Mouse (Mus musculus) intestine, embryonic 16.5 days (tissue): ENCODE measurements around the gene Cln5. TPM values are rescaled to one million over a fixed set of nuclear protein-coding genes. Genes with fewer than 3 reads are reported as not detected.

ENCODE experiments used
- ATAC-seq: fragments of 200-750 bp; cut with Nextera tagmentation; 2 replicates; pipeline ENCODE4 v1.8.0; 2017; ENCODE audit warnings: moderate TSS enrichment, moderate library complexity
- H3K27ac ChIP-seq: fragments of 300-500 bp; sonication (generic); 2 replicates; pipeline ENCODE4 v1.5.1; 2014; ENCODE audit warnings: mild to moderate bottlenecking, low read length
- H3K27me3 ChIP-seq: fragments of 300-500 bp; sonication (generic); replicated peaks from 2 replicates; pipeline ENCODE4 v1.6.1; 2014; ENCODE audit warnings: low read length, control low read depth, mixed read lengths; ENCODE audit not compliant: control insufficient read depth, insufficient read depth
- H3K36me3 ChIP-seq: fragments of 300-500 bp; sonication (generic); 2 replicates; pipeline ENCODE4 v1.6.1; 2014; ENCODE audit warnings: low read length, control low read depth; ENCODE audit not compliant: control insufficient read depth, insufficient read depth
- H3K4me1 ChIP-seq: fragments of 300-500 bp; sonication (generic); 2 replicates; pipeline ENCODE4 v1.6.1; 2014; ENCODE audit warnings: low read length, control low read depth, mixed read lengths; ENCODE audit not compliant: control insufficient read depth, insufficient read depth
- H3K4me2 ChIP-seq: fragments of 300-500 bp; sonication (generic); 2 replicates; pipeline ENCODE4 v1.6.1; 2014; ENCODE audit warnings: low read depth, low read length, control low read depth
- H3K4me3 ChIP-seq: fragments of 300-500 bp; sonication (generic); 2 replicates; pipeline ENCODE4 v1.5.1; 2014; ENCODE audit warnings: mild to moderate bottlenecking, low read length
- H3K9ac ChIP-seq: fragments of 300-500 bp; sonication (generic); 2 replicates; pipeline ENCODE4 v1.6.1; 2014; ENCODE audit warnings: low read depth, low read length
- H3K9me3 ChIP-seq: fragments of 300-500 bp; sonication (generic); 2 replicates; pipeline ENCODE4 v1.6.1; 2016; ENCODE audit warnings: low read length, control low read depth; ENCODE audit not compliant: control insufficient read depth
- WGBS: fragments of 180-500 bp; shearing (Covaris S2); extraction: QIAGEN DNeasy Blood & Tissue Kit; methylation state at CpG from one replicate; pipeline ENCODE4 v1.1.7; 2014; 5-methylcytosine and 5-hydroxymethylcytosine counted together
- polyA plus RNA-seq: library from polyadenylated mRNA; unstranded; fragments of >200 nt; fragmentation: Nextera tagmentation; extraction: Ambion mirVana; gene quantifications from 2 replicates; pipeline ENCODE4 v1.2.1, GENCODE M21; 2015

The Cln5 gene
- polyA plus RNA-seq, 1 experiment from 2014 or later: 28.3 TPM

GRCm38 (mm10) chr14:103056601-103057000, 13.4 kb upstream of the Cln5 start:
- WGBS: 89% methylated on average over 7 of the region's 7 CpGs
- H3K27me3 ChIP-seq: no peaks in the 10 kb centered on the region
- H3K9me3 ChIP-seq: no peaks in the 10 kb centered on the region
- no peak overlapping the region for H3K9ac ChIP-seq
- no peak for ATAC-seq
- no peak overlapping the region for H3K4me2 ChIP-seq
- no peaks in the 10 kb centered on the region for H3K4me1 ChIP-seq
- H3K27ac ChIP-seq: no peak overlapping the region
- no peak overlapping the region for H3K4me3 ChIP-seq
- no peaks in the 10 kb centered on the region for H3K36me3 ChIP-seq

GRCm38 (mm10) chr14:103058998-103059397, 11.0 kb upstream of the Cln5 start:
- 38% methylated on average over 1 of the region's 1 CpGs for WGBS
- Histone ChIP-seq H3K36me3 (no peaks in the 10 kb centered on the region), H3K27me3 (no peaks in the 10 kb centered on the region), H3K4me2 (no peak overlapping the region), H3K9me3 (no peaks in the 10 kb centered on the region), H3K27ac (no peak overlapping the region), H3K4me1 (no peaks in the 10 kb centered on the region), H3K4me3 (no peak overlapping the region), H3K9ac (no peak overlapping the region)
- ATAC-seq: no peak

- WGBS: 90% methylated on average over 10 of the region's 10 CpGs
Measured at GRCm38 (mm10) chr14:103059495-103059894, 10.5 kb upstream of the Cln5 start.

GRCm38 (mm10) chr14:103065294-103066167, 4.5 kb upstream of the Cln5 start:
- Histone ChIP-seq H3K4me2 (peak overlapping the region; percentile 24), H3K9me3 (no peaks in the 10 kb centered on the region), H3K9ac (0 out of 2 replicates have a peak overlapping the region, but pooled peaks have one; percentile 42), H3K4me1 (peaks cover 6% of the 10 kb centered on the region), H3K27me3 (no peaks in the 10 kb centered on the region), H3K36me3 (no peaks in the 10 kb centered on the region), H3K27ac (no peak overlapping the region), H3K4me3 (no peak overlapping the region)
- ATAC-seq: no peak
- WGBS: 15% methylated on average over 10 of the region's 10 CpGs

More at GRCm38 (mm10) chr14:103059495-103059894, 10.5 kb upstream of the Cln5 start:
- Histone ChIP-seq H3K27ac (no peak overlapping the region), H3K9ac (no peak overlapping the region), H3K27me3 (no peaks in the 10 kb centered on the region), H3K9me3 (no peaks in the 10 kb centered on the region), H3K4me1 (no peaks in the 10 kb centered on the region), H3K4me2 (no peak overlapping the region), H3K4me3 (no peak overlapping the region), H3K36me3 (no peaks in the 10 kb centered on the region)
- ATAC-seq: no peak

GRCm38 (mm10) chr14:103069465-103069863, 552 bp upstream of the Cln5 start:
- Histone ChIP-seq H3K4me2 (peak overlapping the region; percentile 95), H3K27ac (peak overlapping the region; percentile 84), H3K9me3 (no peaks in the 10 kb centered on the region), H3K36me3 (peaks cover 2% of the 10 kb centered on the region; the same call in 1 of the 2 replicates), H3K4me1 (peaks cover 10% of the 10 kb centered on the region), H3K27me3 (no peaks in the 10 kb centered on the region), H3K9ac (peak overlapping the region; percentile 83), H3K4me3 (peak overlapping the region; percentile 82)
- ATAC-seq: no peak
- WGBS: 18% methylated on average over 12 of the region's 12 CpGs

GRCm38 (mm10) chr14:103070790-103071189, 774 bp downstream of the Cln5 start:
- Histone ChIP-seq H3K9ac (peak overlapping the region; percentile 83), H3K4me3 (peak overlapping the region; percentile 82), H3K4me2 (peak overlapping the region; percentile 95), H3K9me3 (no peaks in the 10 kb centered on the region), H3K36me3 (peaks cover 11% of the 10 kb centered on the region; the same call in 1 of the 2 replicates), H3K27me3 (no peaks in the 10 kb centered on the region), H3K27ac (peak overlapping the region; percentile 84), H3K4me1 (peaks cover 7% of the 10 kb centered on the region; the same call in 1 of the 2 replicates)
- peak; percentile 6 for ATAC-seq
- WGBS: 2% methylated on average over 10 of the region's 10 CpGs

- 85% methylated on average over 12 of the region's 12 CpGs for WGBS
- no peak overlapping the region for H3K4me3 ChIP-seq
- ATAC-seq: no peak
- H3K27ac ChIP-seq: no peak overlapping the region
- no peaks in the 10 kb centered on the region for H3K27me3 ChIP-seq
- H3K4me2 ChIP-seq: no peak overlapping the region
- no peaks in the 10 kb centered on the region for H3K9me3 ChIP-seq
- peaks cover 11% of the 10 kb centered on the region; the same call in 1 of the 2 replicates for H3K36me3 ChIP-seq
- H3K4me1 ChIP-seq: peaks cover 7% of the 10 kb centered on the region; the same call in 1 of the 2 replicates
- H3K9ac ChIP-seq: no peak overlapping the region
Measured at GRCm38 (mm10) chr14:103071471-103071870, 1.5 kb downstream of the Cln5 start.

GRCm38 (mm10) chr14:103072731-103073130, 2.7 kb downstream of the Cln5 start:
- Histone ChIP-seq H3K4me3 (no peak overlapping the region), H3K9me3 (no peaks in the 10 kb centered on the region), H3K4me1 (peaks cover 7% of the 10 kb centered on the region; the same call in 1 of the 2 replicates), H3K36me3 (peaks cover 11% of the 10 kb centered on the region; the same call in 1 of the 2 replicates), H3K27ac (no peak overlapping the region), H3K4me2 (no peak overlapping the region), H3K9ac (no peak overlapping the region), H3K27me3 (no peaks in the 10 kb centered on the region)
- no peak for ATAC-seq
- WGBS: 94% methylated on average over 4 of the region's 4 CpGs

- H3K9me3 ChIP-seq: no peaks in the 10 kb centered on the region
- H3K36me3 ChIP-seq: peaks cover 11% of the 10 kb centered on the region; the same call in 1 of the 2 replicates
- no peak overlapping the region for H3K9ac ChIP-seq
- no peak overlapping the region for H3K27ac ChIP-seq
- WGBS: 92% methylated on average over 8 of the region's 8 CpGs
- H3K4me2 ChIP-seq: no peak overlapping the region
- no peak for ATAC-seq
- no peaks in the 10 kb centered on the region for H3K27me3 ChIP-seq
- H3K4me3 ChIP-seq: no peak overlapping the region
- H3K4me1 ChIP-seq: peaks cover 7% of the 10 kb centered on the region; the same call in 1 of the 2 replicates
Measured at GRCm38 (mm10) chr14:103073825-103074224, 3.8 kb downstream of the Cln5 start.
